8 mouse cellular contexts compared by ENCODE assay signal in the genomic region with DNA sequence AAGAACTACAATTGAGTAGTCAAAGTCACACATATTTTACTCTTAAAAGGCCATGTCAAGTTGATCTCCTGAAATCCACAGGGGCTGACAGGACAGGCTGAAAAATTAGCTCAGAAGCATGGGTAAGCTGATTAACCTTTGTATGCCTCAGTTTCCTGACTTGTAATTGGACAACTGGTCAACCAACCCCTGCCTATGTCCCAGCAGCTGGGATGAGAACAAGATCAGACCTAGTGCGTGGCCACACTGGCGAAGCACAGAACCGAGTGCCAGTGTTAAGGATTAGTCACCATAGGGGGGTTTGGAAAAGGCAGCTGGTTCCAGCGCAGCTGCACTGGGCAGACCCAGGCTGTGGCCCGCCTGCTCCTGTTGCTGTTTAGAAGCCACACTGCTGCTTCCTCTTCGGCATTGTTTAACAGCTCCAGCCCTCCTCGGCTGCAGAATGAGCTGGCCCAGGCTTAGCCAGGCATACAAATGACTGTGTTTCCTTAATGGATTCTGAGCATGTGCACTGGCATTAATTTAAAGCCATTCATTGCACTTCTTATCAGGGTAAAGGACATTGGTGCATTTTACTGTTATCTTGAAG.
DNase-seq lines count a peak whose midpoint lies in the region; ATAC-seq lines count a peak whose summit lies in the region.

No protein-coding gene starts in this region.

- H3K4me3 ChIP-seq in embryonic facial prominence, embryonic 11.5 days (ENCODE audit: low read depth, low read length) = no peak overlapping the region
- H3K4me3 ChIP-seq in embryonic facial prominence, embryonic 10.5 days = no peak overlapping the region
- no peak overlapping the region for H3K4me3 ChIP-seq in embryonic facial prominence, embryonic 12.5 days
- no peak overlapping the region for H3K4me3 ChIP-seq in hindbrain, embryonic 14.5 days (replicated peaks; ENCODE audit: low read length)
- no peak overlapping the region for H3K4me3 ChIP-seq in neural tube, embryonic 12.5 days

- ATAC-seq in embryonic facial prominence, embryonic 11.5 days (replicated peaks; ENCODE audit: insufficient number of reproducible peaks, low FRiP score, low TSS enrichment, low read depth) = 0 out of 2 replicates have a peak, but pooled peaks have one; percentile 56
- ATAC-seq in embryonic facial prominence, embryonic 12.5 days (ENCODE audit: insufficient number of reproducible peaks, insufficient read depth, low FRiP score, low TSS enrichment) = no peak
- ATAC-seq in hindbrain, embryonic 14.5 days (ENCODE audit: low FRiP score) = no peak
- 0 out of 2 replicates have a peak, but pooled peaks have one; percentile 48 for ATAC-seq in neural tube, embryonic 12.5 days (ENCODE audit: low FRiP score, low read depth)

- no peaks in the 10 kb centered on the region for H3K27me3 ChIP-seq in embryonic facial prominence, embryonic 11.5 days (ENCODE audit: control insufficient read depth, insufficient read depth, low read length)
- no peaks in the 10 kb centered on the region for H3K27me3 ChIP-seq in embryonic facial prominence, embryonic 10.5 days (replicated peaks; ENCODE audit: low read depth, poor library complexity, severe bottlenecking)
- no peaks in the 10 kb centered on the region for H3K27me3 ChIP-seq in embryonic facial prominence, embryonic 12.5 days
- H3K27me3 ChIP-seq in hindbrain, embryonic 14.5 days (ENCODE audit: control insufficient read depth, insufficient read depth, low read length) = no peaks in the 10 kb centered on the region
- no peaks in the 10 kb centered on the region for H3K27me3 ChIP-seq in neural tube, embryonic 12.5 days (replicated peaks)

- H3K4me1 ChIP-seq in embryonic facial prominence, embryonic 11.5 days (ENCODE audit: control insufficient read depth, insufficient read depth, low read length) = no peaks in the 10 kb centered on the region
- peaks cover 4% of the 10 kb centered on the region; the same call in 1 of the 2 replicates for H3K4me1 ChIP-seq in embryonic facial prominence, embryonic 10.5 days
- H3K4me1 ChIP-seq in embryonic facial prominence, embryonic 12.5 days = peaks cover 3% of the 10 kb centered on the region; the same call in 1 of the 2 replicates
- 0 out of 2 replicates have a peak, but pooled peaks cover 6% of the 10 kb centered on the region for H3K4me1 ChIP-seq in hindbrain, embryonic 14.5 days (replicated peaks; ENCODE audit: control insufficient read depth, insufficient read depth, low read length)
- H3K4me1 ChIP-seq in neural tube, embryonic 12.5 days = 0 out of 2 replicates have a peak, but pooled peaks cover 7% of the 10 kb centered on the region

- no peak overlapping the region for H3K4me2 ChIP-seq in embryonic facial prominence, embryonic 11.5 days (ENCODE audit: low read depth, low read length)
- H3K4me2 ChIP-seq in embryonic facial prominence, embryonic 12.5 days (replicated peaks) = no peak overlapping the region
- no peak overlapping the region for H3K4me2 ChIP-seq in hindbrain, embryonic 14.5 days (replicated peaks)
- H3K4me2 ChIP-seq in neural tube, embryonic 12.5 days (replicated peaks) = no peak overlapping the region

- no peak for DNase-seq in embryonic facial prominence, embryonic 11.5 days (ENCODE audit: low spot score)
- DNase-seq in embryonic facial prominence, embryonic 10.5 days (ENCODE audit: low spot score) = no peak
- DNase-seq in hindbrain, embryonic 14.5 days (ENCODE audit: low spot score) = peak; percentile 59
- DNase-seq in layer of hippocampus, postnatal 14 days (ENCODE audit: low spot score in 2 of 2) = peak; percentile 14 to 26
- DNase-seq in urinary bladder, postnatal 10 days (ENCODE audit: low spot score) = no peak
- DNase-seq in thymus, postnatal 4 days = no peak

- no peak overlapping the region for H3K27ac ChIP-seq in embryonic facial prominence, embryonic 11.5 days (replicated peaks; ENCODE audit: low read depth, low read length)
- H3K27ac ChIP-seq in embryonic facial prominence, embryonic 10.5 days (replicated peaks) = no peak overlapping the region
- H3K27ac ChIP-seq in embryonic facial prominence, embryonic 12.5 days = peak overlapping the region; percentile 42; the same call in 1 of the 2 replicates
- H3K27ac ChIP-seq in hindbrain, embryonic 14.5 days = 0 out of 2 replicates have a peak overlapping the region, but pooled peaks have one; percentile 28
- H3K27ac ChIP-seq in neural tube, embryonic 12.5 days = no peak overlapping the region

- H3K9ac ChIP-seq in embryonic facial prominence, embryonic 11.5 days (replicated peaks; ENCODE audit: low read length) = no peak overlapping the region
- H3K9ac ChIP-seq in embryonic facial prominence, embryonic 12.5 days = no peak overlapping the region
- no peak overlapping the region for H3K9ac ChIP-seq in hindbrain, embryonic 14.5 days
- no peak overlapping the region for H3K9ac ChIP-seq in neural tube, embryonic 12.5 days

- WGBS in embryonic facial prominence, embryonic 11.5 days = 56% methylated on average over 7 of the region's 7 CpGs
- 59% methylated on average over 7 of the region's 7 CpGs for WGBS in embryonic facial prominence, embryonic 10.5 days
- WGBS in embryonic facial prominence, embryonic 12.5 days = 57% methylated on average over 7 of the region's 7 CpGs
- WGBS in hindbrain, embryonic 14.5 days = 27% methylated on average over 7 of the region's 7 CpGs
- WGBS in neural tube, embryonic 12.5 days = 57% methylated on average over 7 of the region's 7 CpGs

- H3K36me3 ChIP-seq in embryonic facial prominence, embryonic 11.5 days (replicated peaks; ENCODE audit: control insufficient read depth, insufficient read depth, low read depth, low read length) = no peaks in the 10 kb centered on the region
- no peaks in the 10 kb centered on the region for H3K36me3 ChIP-seq in embryonic facial prominence, embryonic 10.5 days (replicated peaks)
- no peaks in the 10 kb centered on the region for H3K36me3 ChIP-seq in embryonic facial prominence, embryonic 12.5 days
- no peaks in the 10 kb centered on the region for H3K36me3 ChIP-seq in hindbrain, embryonic 14.5 days (replicated peaks; ENCODE audit: control insufficient read depth, insufficient read depth)
- no peaks in the 10 kb centered on the region for H3K36me3 ChIP-seq in neural tube, embryonic 12.5 days

- no peaks in the 10 kb centered on the region for H3K9me3 ChIP-seq in embryonic facial prominence, embryonic 11.5 days (replicated peaks; ENCODE audit: control insufficient read depth, low read length)
- H3K9me3 ChIP-seq in embryonic facial prominence, embryonic 10.5 days = no peaks in the 10 kb centered on the region
- no peaks in the 10 kb centered on the region for H3K9me3 ChIP-seq in embryonic facial prominence, embryonic 12.5 days
- no peaks in the 10 kb centered on the region for H3K9me3 ChIP-seq in hindbrain, embryonic 14.5 days (ENCODE audit: control insufficient read depth, low read length)
- no peaks in the 10 kb centered on the region for H3K9me3 ChIP-seq in neural tube, embryonic 12.5 days

Comparison
In these comparisons a context has a peak if more than half of its experiments do, and no peak if none do; other contexts are left out.
1. ATAC-seq: peak in embryonic facial prominence, embryonic 11.5 days (single experiment) and neural tube, embryonic 12.5 days (single experiment); none in embryonic facial prominence, embryonic 12.5 days (single experiment) and hindbrain, embryonic 14.5 days (single experiment).
2. H3K27ac ChIP-seq: peak in embryonic facial prominence, embryonic 12.5 days (single experiment) and hindbrain, embryonic 14.5 days (single experiment); none in embryonic facial prominence, embryonic 11.5 days (single experiment), embryonic facial prominence, embryonic 10.5 days (single experiment) and neural tube, embryonic 12.5 days (single experiment).
3. DNase-seq: peak in hindbrain, embryonic 14.5 days (single experiment) and layer of hippocampus, postnatal 14 days (2 of 2); none in embryonic facial prominence, embryonic 11.5 days (single experiment), embryonic facial prominence, embryonic 10.5 days (single experiment), urinary bladder, postnatal 10 days (single experiment) and thymus, postnatal 4 days (single experiment).